Mouse (Mus musculus): Measurements from ENCODE around the gene Rfx5. TPM values are rescaled to one million over a fixed set of nuclear protein-coding genes. Genes with fewer than 3 reads are reported as not detected.
A peak's percentile ranks its signal among the peaks of the same experiment; 100 is the strongest.
"Not testable (repeated sequence)": the region's sequence is repeated elsewhere in the genome, so short reads cannot be mapped to it uniquely, and the experiment has no call there.

Gene Rfx5
- 1 to 10 TPM; 3.8 to 5.7 TPM for total RNA-seq (2021)
- long read RNA-seq, experiment 1, full-length matches to known transcripts = 1 of 2 reads
- long read RNA-seq, experiment 1, partial matches to known transcripts = 0 of 2 reads
- long read RNA-seq, experiment 1, other reads (novel, unspliced or antisense) = 1 of 2 reads
- long read RNA-seq, experiment 2, partial matches to known transcripts = 0 of 1 reads
- long read RNA-seq, experiment 2, other reads (novel, unspliced or antisense) = 1 of 1 reads

GRCm38 (mm10) chr3:94953764-94954616, at the start of gene Rfx5:
Rfx5 (plus strand) TSS chr3:94954075.
- intact Hi-C loops (cut with DNase I) = no loop called here
- DNase-seq = peak; percentile 79 to 83

- DNase-seq; intact Hi-C loops (cut with DNase I): not testable (repeated sequence)
Observed at GRCm38 (mm10) chr3:94904759-94905158, 49.1 kb upstream of the Rfx5 start.

- intact Hi-C loops (cut with DNase I) = no loop called here
- no peak for DNase-seq
Observed at GRCm38 (mm10) chr3:94906482-94906881, 47.4 kb upstream of the Rfx5 start.

- no peak for DNase-seq
- intact Hi-C loops (cut with DNase I) = no loop called here
Observed at GRCm38 (mm10) chr3:94911050-94911693, 42.7 kb upstream of the Rfx5 start.

GRCm38 (mm10) chr3:94913801-94914200, 40.1 kb upstream of the Rfx5 start:
- intact Hi-C loops (cut with DNase I) = no loop called here
- no peak for DNase-seq

- intact Hi-C loops (cut with DNase I) = no loop called here
- DNase-seq = no peak
Observed at GRCm38 (mm10) chr3:94915903-94916741, 37.8 kb upstream of the Rfx5 start.

- DNase-seq = no peak
- intact Hi-C loops (cut with DNase I) = no loop called here
Observed at GRCm38 (mm10) chr3:94917816-94918361, 36.0 kb upstream of the Rfx5 start.

GRCm38 (mm10) chr3:94918845-94919244, 35.0 kb upstream of the Rfx5 start:
- DNase-seq = no peak
- intact Hi-C loops (cut with DNase I) = no loop called here

- intact Hi-C loops (cut with DNase I) = no loop called here
Observed at GRCm38 (mm10) chr3:94921104-94921503, 32.8 kb upstream of the Rfx5 start.

GRCm38 (mm10) chr3:94922333-94922732, 31.5 kb upstream of the Rfx5 start:
- intact Hi-C loops (cut with DNase I) = no loop called here
- DNase-seq = no peak

More at GRCm38 (mm10) chr3:94921104-94921503, 32.8 kb upstream of the Rfx5 start:
- no peak for DNase-seq

- intact Hi-C loops (cut with DNase I) = no loop called here
- DNase-seq = no peak
Observed at GRCm38 (mm10) chr3:94924688-94925087, 29.2 kb upstream of the Rfx5 start.

GRCm38 (mm10) chr3:94926301-94926736, 27.6 kb upstream of the Rfx5 start:
- intact Hi-C loops (cut with DNase I); DNase-seq: not testable (repeated sequence)

- DNase-seq; intact Hi-C loops (cut with DNase I): not testable (repeated sequence)
Observed at GRCm38 (mm10) chr3:94928979-94929378, 24.9 kb upstream of the Rfx5 start.

GRCm38 (mm10) chr3:94930386-94931266, 23.2 kb upstream of the Rfx5 start:
- intact Hi-C loops (cut with DNase I); DNase-seq: not testable (repeated sequence)

GRCm38 (mm10) chr3:94931427-94932082, 22.3 kb upstream of the Rfx5 start:
- intact Hi-C loops (cut with DNase I) = not testable (repeated sequence)

GRCm38 (mm10) chr3:94932279-94932678, 21.6 kb upstream of the Rfx5 start:
- DNase-seq; intact Hi-C loops (cut with DNase I): not testable (repeated sequence)

More at GRCm38 (mm10) chr3:94931427-94932082, 22.3 kb upstream of the Rfx5 start:
- not testable (repeated sequence) for DNase-seq

GRCm38 (mm10) chr3:94932809-94933564, 20.9 kb upstream of the Rfx5 start, which contains the start of gene Selenbp1:
Selenbp1 (plus strand) TSS chr3:94933056.
- intact Hi-C loops (cut with DNase I) = no loop called here

More at GRCm38 (mm10) chr3:94932809-94933564, 20.9 kb upstream of the Rfx5 start, which contains the start of gene Selenbp1:
- DNase-seq = peak; percentile 65 to 86
